In genomic region chr3:92920364-92920763, GRCm38 (mm10) we compare ENCODE assay signal across 10 mouse cellular contexts. TPM values are rescaled to one million over a fixed set of nuclear protein-coding genes. Genes with fewer than 3 reads are reported as not detected.
DNase-seq lines count a peak whose midpoint lies in the region; ATAC-seq and TF ChIP-seq lines count a peak whose summit lies in the region.
"Had no signal": no experiment of that assay in that cellular context is flagged by ENCODE, and none has a peak within 500 bp of the region (broad histone marks: within the 10 kb centered on the region; RNA-seq: fewer than 3 reads in every experiment).

No protein-coding gene starts in this region.

- H3K36me3 ChIP-seq in midbrain, embryonic 14.5 days (ENCODE audit: control insufficient read depth, insufficient read depth, low read length) = no peaks in the 10 kb centered on the region
- H3K36me3 ChIP-seq in midbrain, embryonic 16.5 days (ENCODE audit: control insufficient read depth, insufficient read depth, low read length) = no peaks in the 10 kb centered on the region
- H3K36me3 ChIP-seq in midbrain, postnatal 0 days (ENCODE audit: insufficient read depth, low read length) = no peaks in the 10 kb centered on the region
- H3K36me3 ChIP-seq: liver, embryonic 15.5 days had no signal

- no peak for TF ChIP-seq POLR2A in brain, embryonic 14.5 days (IDR thresholded peaks at IDR 0.05; ENCODE audit: borderline replicate concordance, extremely low read depth, insufficient read depth, insufficient read length, poor library complexity, severe bottlenecking)

- no peaks in the 10 kb centered on the region for H3K4me1 ChIP-seq in midbrain, embryonic 14.5 days (ENCODE audit: control insufficient read depth, insufficient read depth, low read length)
- H3K4me1 ChIP-seq in midbrain, embryonic 16.5 days (ENCODE audit: control insufficient read depth, insufficient read depth, low read length) = no peaks in the 10 kb centered on the region
- H3K4me1 ChIP-seq in midbrain, postnatal 0 days (ENCODE audit: insufficient read depth, low read length) = no peaks in the 10 kb centered on the region
- H3K4me1 ChIP-seq: liver, embryonic 15.5 days had no signal

- no peak overlapping the region for H3K4me3 ChIP-seq in gastrocnemius, adult 2 months
- H3K4me3 ChIP-seq in midbrain, embryonic 14.5 days (replicated peaks; ENCODE audit: low read depth, low read length) = no peak overlapping the region
- H3K4me3 ChIP-seq in midbrain, embryonic 16.5 days (ENCODE audit: low read depth, low read length) = no peak overlapping the region
- no peak overlapping the region for H3K4me3 ChIP-seq in midbrain, postnatal 0 days (ENCODE audit: low read depth, low read length)
- H3K4me3 ChIP-seq: liver, embryonic 15.5 days had no signal

- no peak for ATAC-seq in midbrain, embryonic 14.5 days (ENCODE audit: low FRiP score, low TSS enrichment)
- ATAC-seq in midbrain, embryonic 16.5 days = no peak
- no peak for ATAC-seq in midbrain, postnatal 0 days (ENCODE audit: low FRiP score)

- TF ChIP-seq CTCF in gastrocnemius, adult 2 months (IDR thresholded peaks at IDR 0.05) = peak; percentile 19; the same call in 1 of the 2 replicates
- peak; percentile 48; the same call in 1 of the 2 replicates for TF ChIP-seq CTCF in brain, embryonic 14.5 days (IDR thresholded peaks at IDR 0.05; ENCODE audit: borderline replicate concordance, extremely low read depth, insufficient read depth, insufficient read length)
- peak; percentile 47 for TF ChIP-seq CTCF in midbrain, postnatal 0 days (IDR thresholded peaks at IDR 0.05)

- WGBS in midbrain, embryonic 14.5 days = 65% methylated on average over 4 of the region's 4 CpGs
- 65% methylated on average over 4 of the region's 4 CpGs for WGBS in midbrain, embryonic 16.5 days
- 67% methylated on average over 4 of the region's 4 CpGs for WGBS in midbrain, postnatal 0 days

- no peak overlapping the region for H3K27ac ChIP-seq in gastrocnemius, adult 2 months
- H3K27ac ChIP-seq in midbrain, embryonic 14.5 days (replicated peaks; ENCODE audit: low read depth, low read length) = no peak overlapping the region
- H3K27ac ChIP-seq in midbrain, embryonic 16.5 days (ENCODE audit: low read length) = no peak overlapping the region
- no peak overlapping the region for H3K27ac ChIP-seq in midbrain, postnatal 0 days (ENCODE audit: low read depth, low read length)
- H3K27ac ChIP-seq: liver, embryonic 15.5 days had no signal

- no peak overlapping the region for H3K9ac ChIP-seq in midbrain, embryonic 14.5 days (replicated peaks; ENCODE audit: low read length)
- no peak overlapping the region for H3K9ac ChIP-seq in midbrain, embryonic 16.5 days (ENCODE audit: low read depth, low read length)
- no peak overlapping the region for H3K9ac ChIP-seq in midbrain, postnatal 0 days (replicated peaks; ENCODE audit: low read length, poor library complexity, severe bottlenecking)
- H3K9ac ChIP-seq: liver, embryonic 15.5 days had no signal

- DNase-seq in gastrocnemius, adult 2 months = no peak
- DNase-seq in gastrocnemius, adult 8-10 months (ENCODE audit: low spot score in 2 of 2) = no peak
- DNase-seq in midbrain, embryonic 14.5 days = peak; percentile 52
- DNase-seq in brain, embryonic 14.5 days (ENCODE audit: low read depth) = peak; percentile 40
- peak; percentile 24 for DNase-seq in midbrain, postnatal 0 days (ENCODE audit: low spot score)
- DNase-seq in spleen, postnatal 36 days (ENCODE audit: low spot score in 2 of 2) = no peak
- DNase-seq in spleen, postnatal 4 days (ENCODE audit: low spot score in 2 of 2) = no peak

- intact Hi-C loops in gastrocnemius, adult 2 months (cut with DNase I) = no loop called here

- H3K27me3 ChIP-seq in midbrain, embryonic 14.5 days (ENCODE audit: control insufficient read depth, insufficient read depth, low read length) = no peaks in the 10 kb centered on the region
- no peaks in the 10 kb centered on the region for H3K27me3 ChIP-seq in midbrain, embryonic 16.5 days (ENCODE audit: control insufficient read depth, insufficient read depth, low read depth, low read length)
- no peaks in the 10 kb centered on the region for H3K27me3 ChIP-seq in midbrain, postnatal 0 days (ENCODE audit: insufficient read depth, low read length)
- H3K27me3 ChIP-seq: liver, embryonic 15.5 days had no signal

- no peaks in the 10 kb centered on the region for H3K9me3 ChIP-seq in midbrain, embryonic 14.5 days (ENCODE audit: control insufficient read depth, low read length)
- H3K9me3 ChIP-seq in midbrain, embryonic 16.5 days (replicated peaks; ENCODE audit: control insufficient read depth, low read length, poor library complexity, severe bottlenecking) = no peaks in the 10 kb centered on the region
- no peaks in the 10 kb centered on the region for H3K9me3 ChIP-seq in midbrain, postnatal 0 days (ENCODE audit: low read length)
- H3K9me3 ChIP-seq: liver, embryonic 15.5 days had no signal

- no peak overlapping the region for H3K4me2 ChIP-seq in midbrain, embryonic 14.5 days (ENCODE audit: low read length)
- no peak overlapping the region for H3K4me2 ChIP-seq in midbrain, embryonic 16.5 days (ENCODE audit: low read length)
- no peak overlapping the region for H3K4me2 ChIP-seq in midbrain, postnatal 0 days (ENCODE audit: low read depth, low read length, poor library complexity, severe bottlenecking)
- H3K4me2 ChIP-seq: liver, embryonic 15.5 days had no signal

RNA-seq across cellular contexts. Expression of gene Lce3a, which starts 5.7 kb away (rescaled TPM):
- not detected for total RNA-seq in gastrocnemius, adult 2 months (2021)
- not detected for total RNA-seq in gastrocnemius, adult 8-10 months (2022)
- not detected in 2 replicates for polyA plus RNA-seq in midbrain, embryonic 14.5 days (2014; fragmentation: Nextera tagmentation; extraction: Ambion mirVana)
- polyA plus RNA-seq in midbrain, embryonic 16.5 days (2015; fragmentation: Nextera tagmentation; extraction: Ambion mirVana) = not detected in 2 replicates
- not detected in 2 replicates for polyA plus RNA-seq in brain, embryonic 14.5 days (2012; rRNA removed)
- total RNA-seq in midbrain, postnatal 0 days (2014; rRNA removed) = not detected in 2 replicates
- polyA plus RNA-seq in midbrain, postnatal 0 days (2015; fragmentation: Nextera tagmentation; extraction: Ambion mirVana) = not detected in 2 replicates
- polyA plus RNA-seq: gonadal fat pad, adult 2 months; liver, embryonic 15.5 days had no signal

RNA-seq across cellular contexts. Expression of gene Lce3b, which starts 12.4 kb away (rescaled TPM):
- total RNA-seq in gastrocnemius, adult 2 months (2021) = not detected
- total RNA-seq in gastrocnemius, adult 8-10 months (2022) = not detected
- not detected in 2 replicates for polyA plus RNA-seq in midbrain, embryonic 14.5 days (2014; fragmentation: Nextera tagmentation; extraction: Ambion mirVana)
- polyA plus RNA-seq in midbrain, embryonic 16.5 days (2015; fragmentation: Nextera tagmentation; extraction: Ambion mirVana) = not detected in 2 replicates
- polyA plus RNA-seq in brain, embryonic 14.5 days (2012; rRNA removed) = not detected in 2 replicates
- not detected in 2 replicates for total RNA-seq in midbrain, postnatal 0 days (2014; rRNA removed)
- not detected in 2 replicates for polyA plus RNA-seq in midbrain, postnatal 0 days (2015; fragmentation: Nextera tagmentation; extraction: Ambion mirVana)
- polyA plus RNA-seq: gonadal fat pad, adult 2 months; liver, embryonic 15.5 days had no signal

RNA-seq across cellular contexts. Expression of gene Lce3c, which starts 23.9 kb away (rescaled TPM):
- not detected for total RNA-seq in gastrocnemius, adult 2 months (2021)
- total RNA-seq in gastrocnemius, adult 8-10 months (2022) = not detected
- polyA plus RNA-seq in midbrain, embryonic 14.5 days (2014; fragmentation: Nextera tagmentation; extraction: Ambion mirVana) = not detected in 2 replicates
- polyA plus RNA-seq in midbrain, embryonic 16.5 days (2015; fragmentation: Nextera tagmentation; extraction: Ambion mirVana) = not detected in 2 replicates
- not detected in 2 replicates for polyA plus RNA-seq in brain, embryonic 14.5 days (2012; rRNA removed)
- total RNA-seq in midbrain, postnatal 0 days (2014; rRNA removed) = not detected in 2 replicates
- not detected in 2 replicates for polyA plus RNA-seq in midbrain, postnatal 0 days (2015; fragmentation: Nextera tagmentation; extraction: Ambion mirVana)
- polyA plus RNA-seq: gonadal fat pad, adult 2 months; liver, embryonic 15.5 days had no signal

RNA-seq across cellular contexts. Expression of gene Lce3d, which starts 36.8 kb away (rescaled TPM):
- total RNA-seq in gastrocnemius, adult 2 months (2021) = not detected
- not detected for total RNA-seq in gastrocnemius, adult 8-10 months (2022)
- not detected in 2 replicates for polyA plus RNA-seq in midbrain, embryonic 14.5 days (2014; fragmentation: Nextera tagmentation; extraction: Ambion mirVana)
- polyA plus RNA-seq in midbrain, embryonic 16.5 days (2015; fragmentation: Nextera tagmentation; extraction: Ambion mirVana) = not detected in 2 replicates
- polyA plus RNA-seq in brain, embryonic 14.5 days (2012; rRNA removed) = not detected in 2 replicates
- not detected in 2 replicates for total RNA-seq in midbrain, postnatal 0 days (2014; rRNA removed)
- polyA plus RNA-seq in midbrain, postnatal 0 days (2015; fragmentation: Nextera tagmentation; extraction: Ambion mirVana) = not detected in 2 replicates
- polyA plus RNA-seq: gonadal fat pad, adult 2 months; liver, embryonic 15.5 days had no signal

RNA-seq across cellular contexts. Expression of gene Lce3e, which starts 46.5 kb away (rescaled TPM):
- total RNA-seq in gastrocnemius, adult 2 months (2021) = not detected
- not detected for total RNA-seq in gastrocnemius, adult 8-10 months (2022)
- polyA plus RNA-seq in midbrain, embryonic 14.5 days (2014; fragmentation: Nextera tagmentation; extraction: Ambion mirVana) = not detected in 2 replicates
- not detected in 2 replicates for polyA plus RNA-seq in midbrain, embryonic 16.5 days (2015; fragmentation: Nextera tagmentation; extraction: Ambion mirVana)
- not detected in 2 replicates for polyA plus RNA-seq in brain, embryonic 14.5 days (2012; rRNA removed)
- total RNA-seq in midbrain, postnatal 0 days (2014; rRNA removed) = not detected in 2 replicates
- not detected in 2 replicates for polyA plus RNA-seq in midbrain, postnatal 0 days (2015; fragmentation: Nextera tagmentation; extraction: Ambion mirVana)
- polyA plus RNA-seq: gonadal fat pad, adult 2 months; liver, embryonic 15.5 days had no signal

Comparison
In these comparisons a context has a peak if more than half of its experiments do, and no peak if none do; other contexts are left out.
1. DNase-seq: peak in midbrain, embryonic 14.5 days (single experiment), brain, embryonic 14.5 days (single experiment) and midbrain, postnatal 0 days (single experiment); none in gastrocnemius, adult 2 months (single experiment), gastrocnemius, adult 8-10 months (0 of 2), spleen, postnatal 36 days (0 of 2) and spleen, postnatal 4 days (0 of 2).
2. Peak in every context shown above with its lines, with median percentiles within 50 percentile points of each other: CTCF ChIP-seq.